Mouse (Mus musculus): ENCODE measurements around the gene Sds.

DNA sequence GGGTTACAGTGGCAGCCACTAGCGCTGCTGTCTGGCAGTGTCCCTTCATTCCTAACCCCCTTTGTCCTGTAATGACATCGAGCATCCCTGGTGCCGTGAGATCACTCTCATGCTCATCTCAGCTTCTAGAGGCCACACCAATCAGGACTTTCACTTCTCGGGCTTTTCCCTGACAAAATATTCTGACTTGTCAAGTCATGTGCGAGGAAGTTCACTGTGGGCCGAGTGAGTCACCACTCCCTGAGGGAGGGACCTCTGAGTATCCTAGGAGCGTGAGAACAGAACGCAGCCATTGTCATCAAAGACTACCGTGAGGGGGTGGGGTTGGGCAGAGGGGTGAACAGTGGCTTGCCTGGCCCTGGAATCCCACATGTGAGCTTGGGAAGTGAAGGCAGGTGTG is 41.2 kb downstream of the Sds start:
- TF ChIP-seq CTCF (conservative IDR thresholded peaks at IDR 0.05; ENCODE audit: insufficient read depth, insufficient read length, low read depth, low read length): no peak
- TF ChIP-seq POLR2A (IDR thresholded peaks at IDR 0.05; ENCODE audit: low read depth, low read length): no peak
